Mouse (Mus musculus): ENCODE measurements around the gene Ttll5. TPM values are rescaled to one million over a fixed set of nuclear protein-coding genes. Genes with fewer than 3 reads are reported as not detected.

Ttll5 gene
- polyA plus RNA-seq, 1 experiment from 2014 or later, result 16.1 TPM

Other genes with a start within 250 kb of the Ttll5 start
- 0.68 and 1.1 TPM in 2 replicates for gene Jdp2, start 225.6 kb upstream of the Ttll5 start, polyA plus RNA-seq (2014; fragmentation: Nextera tagmentation; extraction: Ambion mirVana)
- gene Batf, start 138.0 kb upstream of the Ttll5 start, polyA plus RNA-seq (2014; fragmentation: Nextera tagmentation; extraction: Ambion mirVana), result 0.68 TPM in 1 of 2 replicates, not detected in the other
- gene Flvcr2, start 78.1 kb upstream of the Ttll5 start, polyA plus RNA-seq (2014; fragmentation: Nextera tagmentation; extraction: Ambion mirVana), result 2.9 and 4.5 TPM in 2 replicates
- 84.8 and 111 TPM in 2 replicates for gene Erg28, start 109 bp upstream of the Ttll5 start, polyA plus RNA-seq (2014; fragmentation: Nextera tagmentation; extraction: Ambion mirVana)

Measured in midbrain, embryonic 14.5 days (tissue).